Mouse (Mus musculus) lung, postnatal 0 days (tissue): ENCODE data around the gene Il31ra.

Experiments
- CTCF ChIP-seq: IDR thresholded peaks from 2 replicates; pipeline ENCODE4 v1.5.1; 2016; ENCODE audit warnings: antibody characterized with exemption, mild to moderate bottlenecking
- EP300 ChIP-seq: IDR thresholded peaks from 2 replicates; pipeline ENCODE4 v1.6.1; 2016; ENCODE audit warnings: antibody characterized with exemption, mild to moderate bottlenecking, control low read depth

DNA sequence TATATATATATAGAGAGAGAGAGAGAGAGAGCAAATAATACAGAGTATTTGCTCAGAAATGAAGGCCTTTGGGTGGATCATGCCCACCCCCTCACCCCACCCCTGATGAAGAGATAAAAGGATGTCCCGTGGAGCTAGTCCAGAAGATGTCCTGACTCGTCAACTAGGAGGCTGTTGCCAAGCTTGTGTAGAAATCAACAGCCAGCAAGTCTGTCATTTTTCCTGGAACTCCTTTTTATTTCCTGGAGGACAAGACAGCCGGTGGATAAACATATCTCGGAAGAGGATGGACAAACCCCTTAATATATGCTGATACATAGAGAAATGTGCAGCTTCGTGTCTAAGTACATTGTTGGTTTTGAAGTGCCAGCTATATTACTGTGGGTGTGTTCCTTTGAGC, 81.3 kb downstream of the Il31ra start:
- TF ChIP-seq CTCF: no peak
- peak; percentile 68 for TF ChIP-seq EP300
